Mouse (Mus musculus) urinary bladder, postnatal 25 days (tissue): Measurements from ENCODE around the gene Col5a1.
A peak's percentile ranks its signal among the peaks of the same experiment; 100 is the strongest.

Experiments used
- DNase-seq: peaks from one replicate; pipeline ENCODE4 v3.0.0; 2022; ENCODE audit warnings: low spot score

The Col5a1 gene

GRCm38 (mm10) chr2:27886148-27886551 is at the start of gene Col5a1:
Gene Col5a1 (plus strand): TSS chr2:27886425.
- DNase-seq, result peak; percentile 66

- no peak for DNase-seq
Measured at GRCm38 (mm10) chr2:27838112-27838511, 48.1 kb upstream of the Col5a1 start.

- no peak for DNase-seq
Measured at GRCm38 (mm10) chr2:27840890-27841289, 45.3 kb upstream of the Col5a1 start.

- DNase-seq, result no peak
Measured at GRCm38 (mm10) chr2:27842893-27843292, 43.3 kb upstream of the Col5a1 start.

GRCm38 (mm10) chr2:27844885-27845284 is 41.3 kb upstream of the Col5a1 start:
- no peak for DNase-seq

GRCm38 (mm10) chr2:27847001-27847400 is 39.2 kb upstream of the Col5a1 start:
- no peak for DNase-seq

- no peak for DNase-seq
Measured at GRCm38 (mm10) chr2:27847851-27848435, 38.3 kb upstream of the Col5a1 start.

GRCm38 (mm10) chr2:27848466-27848865 is 37.8 kb upstream of the Col5a1 start:
- DNase-seq, result no peak

GRCm38 (mm10) chr2:27858348-27858903 is 27.8 kb upstream of the Col5a1 start:
- DNase-seq, result peak; percentile 51

GRCm38 (mm10) chr2:27861576-27862238 is 24.5 kb upstream of the Col5a1 start:
- DNase-seq, result peak; percentile 29

GRCm38 (mm10) chr2:27864491-27865365 is 21.5 kb upstream of the Col5a1 start:
- no peak for DNase-seq

- no peak for DNase-seq
Measured at GRCm38 (mm10) chr2:27870586-27870985, 15.6 kb upstream of the Col5a1 start.

GRCm38 (mm10) chr2:27871056-27871455 is 15.2 kb upstream of the Col5a1 start:
- DNase-seq, result no peak

GRCm38 (mm10) chr2:27872276-27872675 is 13.9 kb upstream of the Col5a1 start:
- DNase-seq, result no peak

GRCm38 (mm10) chr2:27873030-27873429 is 13.2 kb upstream of the Col5a1 start:
- no peak for DNase-seq

GRCm38 (mm10) chr2:27874596-27874995 is 11.6 kb upstream of the Col5a1 start:
- DNase-seq, result no peak

GRCm38 (mm10) chr2:27875231-27875630 is 11.0 kb upstream of the Col5a1 start:
- no peak for DNase-seq

GRCm38 (mm10) chr2:27875786-27876185 is 10.4 kb upstream of the Col5a1 start:
- no peak for DNase-seq

GRCm38 (mm10) chr2:27876724-27877504 is 9.3 kb upstream of the Col5a1 start:
- no peak for DNase-seq

GRCm38 (mm10) chr2:27878066-27878465 is 8.2 kb upstream of the Col5a1 start:
- no peak for DNase-seq

GRCm38 (mm10) chr2:27883276-27883675 is 2.9 kb upstream of the Col5a1 start:
- DNase-seq, result no peak
